Mouse (Mus musculus): Measurements from ENCODE around the gene Trak1.
"Not testable (repeated sequence)": the region's sequence is repeated elsewhere in the genome, so short reads cannot be mapped to it uniquely, and the experiment has no call there.

The Trak1 gene

GRCm38 (mm10) chr9:121320433-121320832 lies 23.1 kb downstream of the Trak1 start:
- DNase-seq (ENCODE audit: low spot score), result no peak

DNA sequence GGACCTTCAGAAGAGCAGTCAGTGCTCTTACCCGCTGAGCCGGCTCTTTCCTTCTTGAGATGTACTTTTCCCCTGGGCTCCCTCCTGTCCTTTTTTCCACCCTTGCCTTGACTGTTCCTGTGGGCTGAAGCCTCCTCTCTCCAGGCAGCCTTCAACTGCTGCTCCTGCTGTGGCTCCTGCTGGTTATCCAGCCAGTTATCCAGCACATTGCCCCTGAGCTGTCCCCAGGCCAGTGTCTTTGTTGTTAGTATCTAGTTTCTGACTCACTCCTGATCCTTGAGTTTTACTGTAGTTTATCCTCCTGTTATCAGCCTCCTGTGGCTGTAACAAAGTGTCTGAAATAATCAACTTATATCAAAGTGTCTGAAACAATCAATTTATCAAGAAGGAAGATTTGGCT lies 23.8 kb downstream of the Trak1 start:
- no peak for DNase-seq (ENCODE audit: low spot score)

DNA sequence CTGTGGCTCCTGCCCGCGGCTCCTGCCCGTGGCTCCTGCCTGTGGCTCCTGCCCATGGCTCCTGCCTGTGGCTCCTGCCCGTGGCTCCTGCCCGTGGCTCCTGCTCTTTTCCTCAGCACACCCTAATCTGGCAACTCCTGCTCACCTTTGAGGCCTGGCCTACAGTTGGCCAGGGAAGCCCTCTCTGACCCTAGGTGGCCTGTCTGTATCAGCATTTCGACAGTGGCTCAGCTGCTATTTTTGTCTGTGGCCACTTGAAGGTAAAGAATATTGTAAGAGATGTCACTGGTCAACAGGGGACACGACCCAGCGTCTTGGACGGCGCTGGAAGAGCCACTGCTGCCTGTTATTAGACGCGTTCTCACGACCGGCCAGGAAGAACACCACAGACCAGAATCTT lies 24.7 kb downstream of the Trak1 start:
- no peak for DNase-seq (ENCODE audit: low spot score)

GRCm38 (mm10) chr9:121328342-121328741 lies 31.0 kb downstream of the Trak1 start:
- DNase-seq (ENCODE audit: low spot score), result not testable (repeated sequence)

DNA sequence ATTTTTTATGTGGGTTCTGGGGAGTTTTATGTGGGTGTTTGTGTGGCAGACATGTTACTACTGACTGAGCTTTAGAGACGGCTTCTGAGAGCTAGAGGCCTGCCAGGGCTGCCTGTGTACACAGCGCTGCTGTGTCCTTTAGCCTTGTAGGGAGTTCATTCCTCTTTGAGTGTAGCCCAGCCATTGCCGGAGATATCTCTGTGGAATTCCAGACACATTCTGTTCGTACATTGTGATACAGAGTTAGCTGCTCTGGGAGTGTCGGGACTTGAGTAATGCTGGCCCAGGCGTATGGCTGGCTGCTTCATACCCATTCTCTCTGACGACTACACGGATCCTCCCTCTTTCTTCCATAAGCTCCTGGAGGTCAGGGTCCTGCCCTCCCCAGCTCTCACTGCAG lies 31.9 kb downstream of the Trak1 start:
- no peak for DNase-seq (ENCODE audit: low spot score)

- no peak for DNase-seq (ENCODE audit: low spot score)
Measured at GRCm38 (mm10) chr9:121330065-121330464, 32.8 kb downstream of the Trak1 start.

DNA sequence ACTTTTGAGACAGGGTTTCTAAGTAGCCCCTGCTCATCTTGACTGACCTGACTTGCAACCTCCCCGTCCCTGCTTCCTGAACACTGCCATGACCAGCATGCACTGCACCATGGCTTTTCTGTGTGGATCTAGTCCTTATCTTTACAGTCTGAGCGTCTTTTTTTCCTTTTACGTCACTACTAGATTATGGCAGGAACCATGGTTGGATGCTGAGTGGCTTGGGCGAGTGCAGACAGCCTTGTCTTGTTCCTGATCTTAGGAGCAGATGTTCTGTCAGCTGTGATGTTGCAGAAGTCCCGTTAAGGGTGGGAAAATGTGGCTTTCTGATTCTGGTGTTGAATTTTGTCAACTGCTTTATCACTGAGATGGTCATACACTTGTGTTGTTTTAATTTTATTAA lies 34.1 kb downstream of the Trak1 start:
- DNase-seq (ENCODE audit: low spot score), result peak; percentile 46

DNA sequence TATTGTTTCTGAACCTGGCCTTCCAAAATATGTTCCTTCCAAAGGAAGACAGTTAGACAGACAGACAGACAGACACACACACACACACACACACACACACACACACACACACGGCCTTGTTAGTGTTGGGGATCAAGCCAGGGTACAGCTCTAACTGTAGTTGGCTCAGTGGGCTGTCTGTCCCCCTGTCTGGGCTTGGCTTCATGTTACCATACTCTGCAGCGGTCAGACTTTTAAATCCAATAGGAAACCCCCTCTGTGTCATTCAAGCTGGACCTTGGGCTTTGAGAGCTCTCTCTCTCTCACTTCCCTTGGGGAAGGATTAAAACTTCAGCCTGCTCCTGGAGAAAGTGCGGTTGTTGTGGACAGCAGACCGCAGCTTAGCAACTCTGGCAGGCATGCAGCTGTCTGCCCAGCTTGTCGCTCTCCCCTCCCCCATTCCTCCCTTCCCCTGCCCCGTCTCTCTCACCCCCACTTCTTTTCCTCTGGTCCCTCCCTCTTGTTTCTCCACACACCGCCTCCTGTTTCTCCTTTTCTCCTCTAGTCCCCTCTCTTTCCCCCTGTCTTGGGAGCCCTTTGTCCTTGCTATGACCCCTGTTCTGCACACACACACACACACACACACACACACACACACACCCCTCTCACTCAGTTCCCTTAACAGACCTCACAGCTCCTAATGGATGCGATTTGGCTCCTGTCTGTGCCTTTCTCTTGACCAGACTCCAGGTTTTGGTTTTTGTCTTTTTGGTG lies 34.8 kb downstream of the Trak1 start:
- peak; percentile 89 for DNase-seq (ENCODE audit: low spot score)

GRCm38 (mm10) chr9:121333559-121333958 lies 36.3 kb downstream of the Trak1 start:
- no peak for DNase-seq (ENCODE audit: low spot score)

GRCm38 (mm10) chr9:121334311-121334851 lies 37.1 kb downstream of the Trak1 start:
- DNase-seq (ENCODE audit: low spot score), result no peak

DNA sequence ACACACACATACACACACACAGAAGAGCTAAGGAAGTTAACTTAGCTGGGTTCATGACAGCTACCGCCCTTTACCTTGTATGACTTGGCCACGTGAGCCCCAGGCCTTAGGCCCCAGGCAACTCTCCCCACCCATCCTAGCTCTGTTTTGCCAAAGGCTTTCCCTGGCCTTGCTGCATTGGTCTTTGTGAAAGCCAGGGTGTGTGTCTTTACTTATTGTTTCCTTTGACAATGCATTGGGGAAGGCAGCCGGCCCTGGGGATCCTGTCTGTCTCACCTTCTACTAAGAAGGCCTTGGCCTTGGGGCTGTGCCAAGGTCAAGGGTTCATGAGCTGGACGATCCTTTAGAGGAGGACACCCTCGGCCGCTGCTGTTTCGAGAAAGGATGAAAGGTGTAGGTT lies 38.3 kb downstream of the Trak1 start:
- no peak for DNase-seq (ENCODE audit: low spot score)

DNA sequence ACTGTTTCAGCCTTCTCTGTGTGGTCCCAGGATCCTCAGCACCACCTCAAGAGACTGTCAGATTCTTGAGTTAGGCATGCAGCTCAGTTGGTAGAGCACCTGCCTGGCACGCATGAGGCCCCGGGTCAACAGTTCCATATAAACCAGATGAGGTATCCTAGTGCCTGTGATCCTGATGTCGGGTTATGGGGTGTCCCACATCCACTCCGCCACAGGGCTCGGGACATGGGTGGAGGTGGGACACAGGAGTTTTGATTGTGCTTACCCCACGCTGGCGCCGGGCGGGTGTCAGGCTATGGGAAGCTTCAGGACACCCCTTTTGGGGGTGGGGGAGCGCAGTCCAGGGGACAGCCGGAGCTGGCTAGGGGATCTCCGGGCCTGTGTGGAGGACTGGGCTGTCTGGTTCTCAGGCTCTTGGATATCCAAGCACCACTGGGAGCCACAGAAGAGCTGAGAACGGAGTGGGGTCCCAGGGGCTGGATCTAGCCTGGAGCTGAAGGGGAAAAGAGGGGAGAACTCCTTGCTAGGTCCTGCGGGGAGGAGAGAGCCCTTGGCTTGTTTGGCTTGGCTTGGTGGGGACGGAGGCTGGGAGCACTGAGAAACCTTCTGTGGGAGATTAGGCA lies 39.1 kb downstream of the Trak1 start:
- DNase-seq (ENCODE audit: low spot score), result no peak

DNA sequence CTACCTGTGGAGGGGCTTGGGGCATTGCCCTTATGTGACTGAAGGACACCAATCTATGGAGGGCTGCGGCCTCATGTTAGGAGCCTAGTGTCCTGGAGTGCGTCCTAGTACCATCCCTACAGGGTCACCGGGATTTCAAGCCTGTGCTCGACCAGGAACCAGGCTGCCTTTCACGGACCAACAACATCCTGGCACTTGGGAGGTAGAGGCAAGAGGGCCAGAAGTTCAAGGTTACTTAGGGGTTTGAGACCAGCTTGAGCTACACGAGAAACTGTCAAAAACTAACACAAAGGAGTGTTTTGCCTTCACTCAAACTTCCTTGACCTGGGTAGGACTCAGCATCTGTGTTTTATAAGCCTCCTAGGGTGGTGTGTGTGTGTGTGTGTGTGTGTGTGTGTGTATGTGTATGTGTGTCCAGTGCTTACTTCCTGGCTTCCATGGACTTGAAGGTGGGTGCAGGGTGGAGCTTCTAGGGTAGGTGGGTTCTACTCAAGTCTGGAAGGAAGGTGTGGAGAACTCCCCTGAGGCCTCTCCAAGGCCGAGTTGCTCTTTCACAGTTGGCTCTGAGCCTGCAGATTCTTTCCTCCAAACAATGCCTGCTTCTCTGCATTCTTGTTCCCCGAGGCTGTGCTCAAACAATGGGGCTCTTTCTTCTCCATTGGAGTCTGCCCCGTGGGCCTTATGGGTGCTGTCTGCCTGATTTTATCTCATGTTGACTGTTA lies 40.1 kb downstream of the Trak1 start:
- peak; percentile 34 for DNase-seq (ENCODE audit: low spot score)

DNA sequence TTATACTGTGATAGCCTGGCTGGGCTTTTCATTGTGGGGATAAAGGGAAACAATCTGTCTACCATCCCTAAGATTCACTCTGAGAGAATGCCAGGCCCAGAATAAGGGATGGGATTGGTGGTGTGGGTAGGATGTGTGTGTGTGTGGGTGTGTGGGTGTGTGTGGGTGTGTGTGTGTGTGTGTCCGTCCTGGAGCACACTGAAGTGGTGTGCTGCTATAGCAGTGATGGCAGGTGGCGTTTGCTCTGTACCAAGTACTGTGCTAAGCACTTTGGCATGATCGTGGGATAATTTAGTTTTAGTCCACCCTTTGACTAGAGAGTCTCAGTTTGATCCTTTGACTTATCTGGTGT lies 40.6 kb downstream of the Trak1 start:
- DNase-seq (ENCODE audit: low spot score), result no peak

GRCm38 (mm10) chr9:121341832-121342231 lies 44.5 kb downstream of the Trak1 start:
- DNase-seq (ENCODE audit: low spot score), result peak; percentile 58

DNA sequence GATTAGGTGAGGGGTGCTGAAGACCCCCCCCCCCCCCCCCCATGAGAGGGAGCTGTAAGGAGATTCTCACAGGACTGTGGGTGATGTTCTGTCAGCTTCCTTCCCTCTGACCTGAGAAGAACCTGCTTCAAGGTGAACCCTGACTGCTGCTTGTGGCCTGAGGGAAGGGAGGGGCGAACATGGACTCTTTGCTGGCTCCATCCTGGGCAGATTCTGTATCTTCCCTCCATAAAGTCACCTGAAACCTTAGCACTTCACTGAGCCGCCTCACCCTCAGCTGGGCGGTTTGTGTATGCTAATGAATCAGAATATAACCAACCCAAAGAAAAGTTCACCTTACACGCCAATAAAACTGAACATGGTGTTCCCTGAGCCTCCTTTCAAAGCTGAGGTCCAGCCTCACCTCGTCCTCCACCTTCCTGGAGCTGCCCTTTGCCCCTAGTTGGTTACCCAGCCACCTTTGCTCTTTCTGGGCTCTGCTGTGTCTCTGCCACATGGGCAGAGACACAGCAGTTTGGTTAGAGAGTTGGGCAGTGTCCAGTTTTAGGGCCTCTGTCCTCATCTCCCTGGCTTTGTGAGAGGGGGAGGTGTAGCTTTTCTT lies 45.3 kb downstream of the Trak1 start:
- no peak for DNase-seq (ENCODE audit: low spot score)

DNA sequence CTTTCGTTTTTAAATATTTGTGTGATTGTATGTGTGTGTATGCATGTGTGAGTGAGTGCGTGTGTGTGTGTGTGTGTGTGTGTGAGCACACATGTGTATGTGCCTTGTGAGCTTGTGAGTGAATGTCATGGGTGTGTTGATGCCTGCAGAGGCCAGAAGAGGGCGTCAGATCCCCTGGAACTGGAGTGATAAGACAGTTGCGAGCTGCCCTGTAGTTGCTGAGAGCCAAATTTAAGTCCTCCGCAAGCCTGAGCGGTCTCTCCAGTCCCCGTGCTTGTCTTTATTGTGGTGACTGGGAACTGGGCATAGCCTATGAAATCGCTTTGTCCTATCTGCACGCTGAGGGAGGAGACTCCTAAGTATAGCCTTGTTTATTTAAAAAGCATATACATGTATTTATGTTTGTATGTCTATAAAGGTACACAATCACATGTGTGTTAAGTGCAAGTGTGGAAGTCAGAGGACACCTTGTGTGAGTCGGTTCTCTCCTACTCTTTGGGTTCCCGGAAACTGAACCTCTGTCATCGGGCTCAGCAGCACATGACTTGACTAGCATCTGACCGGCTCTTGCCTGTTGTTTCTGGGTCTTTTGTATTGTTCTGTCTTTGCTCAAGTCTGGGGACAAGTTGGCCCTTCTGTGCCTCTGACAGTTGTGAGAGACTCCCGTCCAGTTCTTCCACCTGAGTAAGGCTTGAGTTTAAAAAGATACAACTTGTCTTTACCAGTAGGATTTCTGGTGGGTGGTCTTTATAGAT lies 46.0 kb downstream of the Trak1 start:
- no peak for DNase-seq (ENCODE audit: low spot score)

DNA sequence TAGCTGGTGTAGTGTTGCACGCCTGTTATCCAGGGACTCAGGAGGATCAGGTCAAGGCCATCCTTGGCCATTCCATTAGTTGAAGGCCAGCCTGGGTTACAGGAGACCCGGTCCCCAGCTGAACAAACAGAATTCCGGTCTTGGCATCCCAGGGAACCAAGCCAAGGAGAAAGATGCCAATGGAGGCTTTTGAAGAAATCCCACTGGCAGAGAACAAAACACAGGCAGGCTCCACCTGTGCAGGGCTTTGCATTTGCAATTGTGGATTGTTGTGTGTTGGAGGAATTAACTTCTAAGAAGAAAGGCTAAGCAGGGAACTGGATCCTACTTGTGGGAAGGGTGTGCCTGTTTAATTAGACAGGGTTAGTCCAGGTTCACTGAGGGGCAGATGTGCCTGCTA lies 47.0 kb downstream of the Trak1 start:
- DNase-seq (ENCODE audit: low spot score), result no peak

GRCm38 (mm10) chr9:121345427-121346130 lies 48.3 kb downstream of the Trak1 start:
- DNase-seq (ENCODE audit: low spot score), result no peak

GRCm38 (mm10) chr9:121346635-121347034 lies 49.3 kb downstream of the Trak1 start:
- no peak for DNase-seq (ENCODE audit: low spot score)

DNA sequence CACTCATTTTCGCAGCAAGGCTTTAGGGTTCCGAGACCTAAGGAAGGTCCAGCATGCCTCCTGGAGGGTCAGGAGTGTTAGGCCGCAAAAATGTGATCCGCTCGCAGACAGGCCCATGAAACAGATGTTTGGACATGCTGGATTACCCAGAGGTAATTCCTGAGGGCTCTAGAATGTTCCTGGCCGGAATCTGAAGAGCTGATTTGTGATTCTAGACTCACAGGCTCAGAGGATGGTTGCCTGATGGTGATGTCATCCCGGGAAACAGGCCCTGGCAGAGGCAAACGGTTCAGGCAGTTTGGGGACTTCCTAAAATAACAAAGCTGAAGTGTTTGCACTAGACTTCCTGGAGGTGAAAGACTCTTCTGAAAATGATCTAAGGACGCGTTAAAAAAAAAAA lies 50.7 kb downstream of the Trak1 start:
- peak; percentile 41 for DNase-seq (ENCODE audit: low spot score)
